Mouse (Mus musculus): ENCODE results near the gene Gm11127.
"Not testable (repeated sequence)": the region's sequence is repeated elsewhere in the genome, so short reads cannot be mapped to it uniquely, and the experiment has no call there.

The Gm11127 gene

DNA sequence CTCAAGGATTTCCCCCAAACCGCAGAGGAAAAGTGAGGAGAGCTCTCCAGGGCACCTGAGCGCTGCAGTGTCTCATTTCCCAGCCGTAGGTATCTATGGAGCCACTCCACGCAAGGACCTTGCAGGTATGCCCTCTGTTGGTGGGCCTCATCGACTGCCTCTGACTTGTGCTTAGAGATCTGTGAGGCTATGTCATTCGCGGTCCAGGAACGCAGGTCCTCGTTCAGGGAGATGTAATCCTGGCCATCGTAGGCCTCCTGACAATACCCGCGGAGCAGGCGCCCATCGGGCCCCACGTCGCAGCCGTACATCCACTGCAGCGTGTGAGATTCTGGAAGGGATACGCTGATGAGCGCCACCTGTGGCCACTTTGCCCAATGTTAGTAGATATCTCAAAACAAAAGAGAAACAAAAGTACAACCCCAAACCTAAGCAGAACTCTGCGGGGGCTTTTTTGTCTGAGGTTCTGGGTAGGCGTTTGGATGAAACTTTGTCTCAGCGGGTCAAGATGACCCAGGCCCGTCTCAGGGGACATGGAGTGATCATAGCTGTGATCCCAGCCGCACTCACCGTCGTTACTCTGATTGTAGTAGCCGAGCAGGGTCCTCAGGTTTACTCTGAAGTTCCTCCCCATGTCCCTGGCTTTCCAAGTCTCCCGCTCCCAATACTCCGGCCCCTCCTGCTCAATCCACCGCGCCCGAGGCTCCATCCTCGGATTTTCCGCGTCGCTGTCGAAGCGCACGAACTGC, 26.4 kb downstream of the Gm11127 start:
- not testable (repeated sequence) for DNase-seq (ENCODE audit: extremely low read depth, low read depth)

DNA sequence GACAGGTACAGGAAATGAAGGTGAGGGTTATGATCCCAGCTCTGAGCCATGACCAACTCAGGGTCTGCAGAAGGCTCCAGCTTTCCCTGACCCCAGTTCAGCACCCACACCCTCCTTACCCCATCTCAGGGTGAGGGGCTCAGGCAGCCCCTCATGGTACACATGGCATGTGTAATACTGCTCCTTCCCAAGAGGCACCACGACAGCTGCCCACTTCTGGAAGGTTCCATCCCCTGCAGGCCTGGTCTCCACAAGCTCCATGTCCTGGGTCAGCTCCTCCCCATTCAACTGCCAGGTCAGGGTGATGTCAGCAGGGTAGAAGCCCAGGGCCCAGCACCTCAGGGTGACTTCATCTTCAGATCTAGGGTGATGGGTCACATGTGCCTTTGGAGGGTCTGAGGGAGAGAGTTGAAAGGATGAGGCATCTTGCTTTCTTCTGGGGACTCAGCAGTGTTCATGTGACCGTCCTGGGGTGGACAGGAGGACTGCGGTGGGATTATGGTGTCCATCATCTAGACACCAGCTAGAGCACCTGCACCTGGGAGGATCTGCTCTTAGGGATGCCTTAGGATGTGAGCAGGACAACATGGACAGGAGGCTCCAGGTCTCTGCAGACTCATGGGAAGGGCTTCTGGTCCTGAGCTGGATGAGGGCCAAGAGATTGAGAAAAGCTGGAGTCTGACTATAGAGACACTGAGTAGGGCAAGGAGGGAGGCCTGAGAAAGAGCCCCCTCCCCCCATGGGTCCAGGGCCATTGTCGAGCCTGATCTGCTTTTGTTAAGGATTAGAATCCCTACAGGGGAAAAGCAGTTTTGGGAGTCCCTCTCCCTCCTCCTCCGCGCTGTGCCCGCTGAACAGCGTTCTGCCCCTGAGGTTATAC, 27.2 kb downstream of the Gm11127 start:
- DNase-seq (ENCODE audit: extremely low read depth, low read depth) = not testable (repeated sequence)

DNA sequence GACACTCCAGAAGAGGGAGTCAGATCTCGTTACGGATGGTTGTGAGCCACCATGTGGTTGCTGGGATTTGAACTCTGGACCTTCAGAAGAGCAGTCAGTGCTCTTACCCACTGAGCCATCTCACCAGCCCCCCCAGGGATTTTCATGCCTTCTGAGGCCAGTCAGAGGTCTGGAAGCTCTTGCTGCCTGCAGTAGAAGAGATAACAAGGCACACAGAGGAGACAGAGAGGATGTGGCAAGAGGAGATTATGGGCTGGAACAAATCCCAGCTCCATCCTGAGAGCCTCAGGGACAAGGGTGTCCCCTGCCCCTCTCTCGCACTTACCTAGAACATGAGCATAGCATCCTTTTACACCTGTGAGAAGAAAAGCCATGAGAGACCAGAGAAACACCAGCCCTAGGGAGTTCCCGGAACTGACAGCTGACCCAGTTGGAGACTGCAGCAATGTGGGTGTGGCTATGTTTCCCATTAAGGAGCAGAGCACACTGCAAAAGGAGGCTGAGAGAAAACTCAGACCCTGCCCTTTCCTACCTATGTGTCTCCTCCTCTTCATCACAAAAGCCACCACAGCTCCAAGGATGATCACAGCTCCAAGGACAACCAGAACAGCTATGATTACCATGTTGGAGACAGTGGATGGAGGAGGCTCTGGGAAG, 28.0 kb downstream of the Gm11127 start:
- peak; percentile 72 for DNase-seq (ENCODE audit: extremely low read depth, low read depth)

DNA sequence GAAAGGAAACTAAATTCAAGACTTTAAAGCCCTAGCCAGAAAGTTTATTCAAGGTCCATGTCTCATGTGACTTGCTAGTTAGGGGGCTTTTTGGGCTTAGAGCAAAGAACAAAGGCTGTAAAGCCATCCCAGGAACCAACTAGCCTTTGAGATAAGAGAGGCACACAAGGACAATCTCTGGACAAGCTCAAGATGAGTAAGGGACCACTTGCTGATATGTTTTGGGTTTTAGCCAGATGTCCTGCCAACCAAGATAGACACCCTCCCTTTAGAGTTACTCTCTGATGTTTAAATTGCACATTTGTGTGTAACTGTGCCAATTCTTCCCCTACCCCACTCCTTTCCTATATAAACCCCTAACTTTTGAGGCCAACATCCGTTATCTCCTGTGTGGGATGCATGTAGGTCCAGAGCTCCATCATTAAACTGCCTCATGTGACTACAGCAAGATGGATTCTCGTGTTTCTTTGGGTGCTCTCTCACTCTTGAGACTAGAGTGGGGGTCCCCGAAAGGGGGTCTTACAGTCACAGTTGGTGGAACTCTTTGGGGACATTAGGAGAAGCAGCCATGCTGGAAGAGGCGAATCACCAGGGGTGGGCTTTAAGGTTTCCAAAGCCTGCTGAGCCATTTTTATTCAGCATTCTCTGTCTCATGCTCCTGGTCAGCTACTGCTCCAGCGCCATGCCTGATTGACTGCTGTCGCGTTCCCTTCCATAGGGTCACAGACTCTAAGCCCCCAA, 29.1 kb downstream of the Gm11127 start:
- no peak for DNase-seq (ENCODE audit: extremely low read depth, low read depth)

DNA sequence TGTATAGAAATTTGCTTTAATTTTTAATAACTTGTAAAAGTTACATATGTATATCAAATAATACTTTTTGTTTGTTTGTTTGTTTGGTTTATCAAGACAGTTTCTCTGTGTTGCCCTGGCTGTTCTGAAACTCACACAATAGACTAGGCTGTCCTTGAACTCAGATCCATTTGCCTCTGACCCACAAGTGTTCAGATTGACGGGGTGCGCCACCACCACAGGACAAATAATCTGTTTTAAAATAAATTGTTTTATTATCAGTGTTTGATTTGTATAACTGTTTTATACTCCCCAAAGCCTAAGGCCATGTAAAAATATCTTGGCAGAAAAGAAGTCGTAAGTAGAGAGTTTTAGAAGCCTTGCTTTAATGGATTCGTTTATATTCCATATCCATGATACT, 30.5 kb downstream of the Gm11127 start:
- DNase-seq (ENCODE audit: extremely low read depth, low read depth) = no peak

DNA sequence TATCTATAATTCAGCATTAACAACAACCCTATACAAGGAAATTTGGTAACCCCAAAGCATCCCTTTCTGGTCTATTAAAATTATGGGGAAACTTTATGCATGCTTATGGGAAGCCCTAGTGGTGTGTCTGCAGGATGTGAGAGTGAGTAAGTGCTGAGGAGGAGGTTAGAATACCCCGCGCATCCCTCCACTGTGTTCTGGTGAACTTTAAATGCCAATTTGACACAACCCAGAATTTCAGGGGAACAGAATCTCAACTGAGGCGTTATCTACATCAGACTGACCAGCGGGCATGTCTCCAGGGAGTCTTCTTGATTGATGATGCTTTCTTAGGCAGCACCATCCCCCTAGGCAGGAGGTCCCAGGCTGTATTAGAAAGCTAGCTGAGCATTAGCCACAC, 32.3 kb downstream of the Gm11127 start:
- no peak for DNase-seq (ENCODE audit: extremely low read depth, low read depth)

- no peak for DNase-seq (ENCODE audit: extremely low read depth, low read depth)
These were observed 33.0 kb downstream of the Gm11127 start for GRCm38 (mm10) chr17:36025197-36025596.

DNA sequence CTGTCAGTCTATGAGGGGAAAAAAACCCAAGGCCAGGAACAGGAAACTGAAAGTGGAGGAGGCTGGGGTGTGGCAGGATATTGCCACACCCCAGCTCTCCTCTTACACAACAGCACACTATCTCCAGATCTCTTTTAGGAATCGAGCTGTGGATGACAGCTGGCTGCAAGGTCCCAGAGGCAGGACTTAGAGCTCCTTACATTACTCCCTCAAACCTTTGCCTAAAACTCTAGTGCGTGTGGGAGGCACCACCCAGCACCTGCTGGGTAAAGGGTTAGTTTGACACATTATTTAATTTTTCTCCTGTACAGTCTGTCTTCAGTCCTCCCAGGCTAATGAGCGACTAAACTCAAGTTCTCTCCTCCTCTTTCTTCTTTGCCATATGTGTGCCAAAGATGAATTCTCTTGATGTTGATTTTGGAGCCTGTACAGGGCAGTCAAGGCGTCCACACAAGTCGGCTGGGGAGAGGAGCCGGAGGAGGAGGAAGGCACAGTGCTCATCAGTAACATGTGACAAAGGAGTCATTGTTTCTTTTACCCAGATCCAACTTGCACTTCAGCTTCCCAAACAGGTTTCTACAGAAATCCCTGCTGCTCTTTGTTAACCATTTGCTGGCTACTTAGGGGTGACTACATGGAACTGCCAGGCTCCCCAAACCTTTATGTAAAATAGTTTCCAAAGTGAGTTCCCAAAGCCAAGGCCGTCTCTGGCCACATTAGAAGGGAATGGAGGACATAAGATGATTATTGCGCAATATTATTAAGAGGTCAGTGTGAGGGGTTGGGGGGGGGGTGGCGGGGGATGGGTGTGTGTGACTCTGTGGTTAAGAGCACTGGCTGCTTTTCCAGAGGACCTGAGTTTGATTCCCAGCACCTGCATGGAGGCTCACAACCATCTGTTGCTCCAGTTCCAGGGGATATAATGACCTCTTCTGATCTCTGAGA, 34.2 kb downstream of the Gm11127 start:
- DNase-seq (ENCODE audit: extremely low read depth, low read depth) = peak; percentile 69

GRCm38 (mm10) chr17:36022922-36023321, 35.2 kb downstream of the Gm11127 start:
- DNase-seq (ENCODE audit: extremely low read depth, low read depth) = no peak

DNA sequence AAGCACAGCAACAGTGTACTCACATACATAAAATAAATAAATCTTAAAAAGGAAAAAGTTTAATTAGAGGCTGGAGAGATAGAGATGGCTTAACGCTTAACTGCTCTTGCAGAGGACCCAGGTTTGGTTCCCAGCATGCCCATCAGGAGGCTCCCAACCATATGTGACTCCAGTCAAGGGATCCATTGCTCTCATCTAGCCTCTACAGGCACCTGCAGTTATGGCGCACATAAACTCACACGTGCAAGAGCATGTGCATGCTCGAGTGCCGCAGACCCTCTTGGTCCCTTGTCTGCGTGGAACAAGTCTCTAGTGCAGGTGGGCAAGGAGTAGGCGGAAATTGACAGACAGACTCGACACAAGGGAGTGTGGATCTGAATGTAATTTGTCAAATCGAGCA, 36.1 kb downstream of the Gm11127 start:
- DNase-seq (ENCODE audit: extremely low read depth, low read depth) = no peak

GRCm38 (mm10) chr17:36021309-36021708, 36.9 kb downstream of the Gm11127 start:
- DNase-seq (ENCODE audit: extremely low read depth, low read depth) = no peak

DNA sequence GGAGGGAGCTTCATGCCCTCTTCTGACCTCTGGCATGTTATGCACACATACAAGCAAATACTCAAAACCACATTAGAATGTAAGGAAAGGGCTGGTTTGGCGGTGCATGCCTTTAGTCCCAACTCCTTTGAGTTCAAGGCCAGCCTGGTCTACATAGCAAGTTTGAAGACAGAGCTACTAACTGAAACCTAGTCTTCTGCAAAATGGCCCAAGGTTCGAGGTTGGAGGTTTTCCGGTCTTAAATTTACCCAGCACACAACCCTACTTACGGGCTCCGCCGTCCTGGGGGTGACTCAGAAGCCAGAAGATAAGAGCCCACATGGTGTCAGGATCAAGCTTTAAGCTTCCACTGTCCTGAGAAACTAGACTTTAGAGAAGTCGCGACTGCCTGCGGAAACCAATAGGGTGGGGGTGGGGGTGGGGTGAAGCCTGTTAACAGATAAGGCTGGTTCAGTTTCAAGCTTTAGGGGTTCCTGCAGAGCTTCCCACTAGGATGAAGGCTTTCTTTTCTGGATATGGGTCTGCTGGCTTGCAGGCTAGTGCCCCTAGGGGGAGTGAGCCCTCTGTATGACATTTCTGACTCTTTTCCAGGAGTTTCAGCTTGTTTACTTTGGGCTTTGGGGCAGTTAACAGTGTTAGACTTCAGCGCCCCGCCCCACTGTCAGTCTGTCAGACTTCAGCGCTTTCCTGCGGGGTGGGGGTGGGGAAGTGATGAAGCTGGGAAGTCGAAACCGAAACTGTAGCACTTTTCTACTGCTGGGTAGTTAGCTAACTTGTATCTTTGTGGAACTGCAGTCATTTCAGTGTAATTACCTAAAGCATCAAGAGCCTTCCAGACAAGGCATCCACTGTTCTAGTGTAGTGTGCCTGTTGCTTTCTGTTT, 37.7 kb downstream of the Gm11127 start, which contains the start of gene H2-T24:
Gene H2-T24 (minus strand): TSS at position 370 of the 883 bp plus-strand sequence.
- DNase-seq (ENCODE audit: extremely low read depth, low read depth) = peak; percentile 97

DNA sequence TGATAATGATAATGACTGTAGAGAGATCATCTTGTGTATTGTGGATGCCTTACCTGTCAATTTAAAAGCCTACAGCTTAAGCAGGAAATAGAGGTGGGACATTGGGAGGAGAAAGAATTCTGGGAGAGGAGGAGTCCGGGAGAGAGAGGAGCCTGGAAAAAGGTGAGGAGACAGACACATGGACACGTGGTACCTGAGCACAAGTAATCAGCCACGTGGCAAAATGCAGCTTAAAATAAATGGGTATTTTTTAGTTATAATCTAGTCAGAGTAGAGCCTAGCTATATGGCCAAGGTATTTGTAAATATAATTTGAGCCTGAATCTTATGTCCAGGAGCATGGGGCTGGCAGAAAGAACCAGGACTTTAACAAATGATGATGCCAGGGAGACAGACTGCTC, 38.7 kb downstream of the Gm11127 start:
- DNase-seq (ENCODE audit: extremely low read depth, low read depth) = no peak

DNA sequence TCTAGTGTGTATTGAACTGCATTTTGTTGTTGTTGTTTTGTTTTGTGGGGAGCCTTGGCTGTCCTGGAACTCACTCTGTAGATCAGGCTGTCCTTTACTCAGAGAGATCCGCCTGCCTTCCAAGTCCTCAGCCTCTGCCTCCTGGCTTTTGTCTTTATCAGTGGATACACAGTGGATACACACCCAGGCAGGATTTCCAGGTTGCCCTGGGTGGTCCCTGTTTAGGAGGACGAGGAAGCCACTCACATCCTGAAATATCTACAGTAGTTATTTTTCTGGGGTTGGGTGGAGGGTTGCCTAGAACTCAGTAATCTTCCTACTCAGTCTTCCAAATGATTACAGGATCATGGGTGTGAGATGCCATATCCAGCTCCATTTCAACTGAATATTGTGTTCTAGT, 39.2 kb downstream of the Gm11127 start:
- no peak for DNase-seq (ENCODE audit: extremely low read depth, low read depth)

GRCm38 (mm10) chr17:36017046-36017445, 41.1 kb downstream of the Gm11127 start:
- no peak for DNase-seq (ENCODE audit: extremely low read depth, low read depth)

DNA sequence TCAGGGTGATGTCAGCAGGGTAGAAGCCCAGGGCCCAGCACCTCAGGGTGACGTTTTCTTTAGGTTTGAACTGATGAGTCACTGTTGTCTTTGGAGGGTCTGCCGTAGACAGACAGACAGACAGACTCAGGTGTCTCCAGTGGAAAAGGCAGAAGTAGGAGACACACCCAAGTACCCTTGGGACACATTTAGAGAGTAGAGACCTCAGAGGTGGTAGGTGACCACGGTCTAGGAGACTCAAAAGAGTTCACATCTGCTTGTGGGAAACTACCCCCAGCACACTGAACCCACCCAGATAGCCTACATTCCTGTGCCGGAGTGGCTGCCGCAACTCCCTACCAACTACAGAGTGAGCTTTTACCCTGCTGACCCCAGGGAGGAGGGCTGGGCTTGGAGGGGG, 43.2 kb downstream of the Gm11127 start:
- DNase-seq (ENCODE audit: extremely low read depth, low read depth) = no peak

Measured in MEL-GATA-1-ER (cell line).